Mouse (Mus musculus) bone marrow, adult 2 months (tissue): ENCODE results near the gene Epb41l1.

Experiments used
- CTCF ChIP-seq: fragments of 200-500 bp; IDR thresholded peaks from 2 replicates; pipeline ENCODE4 v1.5.1; 2011; ENCODE audit warnings: low read length, control low read depth; ENCODE audit not compliant: control insufficient read depth, insufficient read depth
- POLR2A ChIP-seq: fragments of 200-500 bp; IDR thresholded peaks from 2 replicates; pipeline ENCODE4 v1.6.1; 2011; ENCODE audit warnings: low read depth, mild to moderate bottlenecking, control low read depth, low read length, borderline replicate concordance; ENCODE audit not compliant: control insufficient read depth

GRCm38 (mm10) chr2:156518306-156518705, 97.6 kb downstream of the Epb41l1 start:
- TF ChIP-seq CTCF: no peak
- no peak for TF ChIP-seq POLR2A
